ENCODE assay signal across 20 mouse cellular contexts in genomic region chr13:93866638-93867037, GRCm38 (mm10).
A peak's percentile ranks its signal among the peaks of the same experiment; 100 is the strongest.
DNase-seq lines count a peak whose midpoint lies in the region; ATAC-seq and TF ChIP-seq lines count a peak whose summit lies in the region.
"Had no signal": no experiment of that assay in that cellular context is flagged by ENCODE, and none has a peak within 500 bp of the region (broad histone marks: within the 10 kb centered on the region; RNA-seq: fewer than 3 reads in every experiment).

No protein-coding gene starts in this region.

- H3K9me3 ChIP-seq in heart, embryonic 15.5 days (replicated peaks): no peaks in the 10 kb centered on the region
- no peaks in the 10 kb centered on the region; the same call in 1 of the 2 replicates for H3K9me3 ChIP-seq in midbrain, embryonic 11.5 days (ENCODE audit: control insufficient read depth, low read length)
- no peaks in the 10 kb centered on the region; the same call in 1 of the 2 replicates for H3K9me3 ChIP-seq in midbrain, embryonic 16.5 days (replicated peaks; ENCODE audit: control insufficient read depth, low read length, poor library complexity, severe bottlenecking)
- peaks cover 8% of the 10 kb centered on the region for H3K9me3 ChIP-seq in midbrain, embryonic 14.5 days (ENCODE audit: control insufficient read depth, low read length)
- H3K9me3 ChIP-seq: embryonic facial prominence, embryonic 15.5 days; hindbrain, embryonic 13.5 days; limb, embryonic 15.5 days; midbrain, embryonic 10.5 days; neural tube, embryonic 12.5 days had no signal

- H3K4me2 ChIP-seq in heart, embryonic 15.5 days: no peak overlapping the region
- H3K4me2 ChIP-seq in midbrain, embryonic 11.5 days: no peak overlapping the region
- H3K4me2 ChIP-seq in midbrain, embryonic 16.5 days (ENCODE audit: low read length): no peak overlapping the region
- H3K4me2 ChIP-seq in midbrain, embryonic 14.5 days (ENCODE audit: low read length): no peak overlapping the region
- H3K4me2 ChIP-seq: embryonic facial prominence, embryonic 15.5 days; hindbrain, embryonic 13.5 days; limb, embryonic 15.5 days; neural tube, embryonic 12.5 days had no signal

- no peak for TF ChIP-seq CTCF in cerebellum, adult 2 months (IDR thresholded peaks at IDR 0.05; ENCODE audit: borderline replicate concordance, insufficient read depth, low read depth, low read length)

- H3K4me1 ChIP-seq in cerebellum, adult 2 months (ENCODE audit: control insufficient read depth, insufficient read depth, low read length): peaks cover 2% of the 10 kb centered on the region; the same call in 1 of the 2 replicates
- H3K4me1 ChIP-seq in heart, embryonic 15.5 days (replicated peaks): 0 out of 2 replicates have a peak, but pooled peaks cover 4% of the 10 kb centered on the region
- H3K4me1 ChIP-seq in midbrain, embryonic 11.5 days (ENCODE audit: control insufficient read depth, insufficient read depth, low read length): no peaks in the 10 kb centered on the region
- no peaks in the 10 kb centered on the region for H3K4me1 ChIP-seq in midbrain, embryonic 16.5 days (ENCODE audit: control insufficient read depth, insufficient read depth, low read length)
- H3K4me1 ChIP-seq in midbrain, embryonic 14.5 days (ENCODE audit: control insufficient read depth, insufficient read depth, low read length): no peaks in the 10 kb centered on the region
- H3K4me1 ChIP-seq: hindbrain, embryonic 13.5 days; neural tube, embryonic 12.5 days had no signal

- no peak for TF ChIP-seq POLR2A in cerebellum, adult 2 months (IDR thresholded peaks at IDR 0.05; ENCODE audit: borderline replicate concordance, insufficient read depth, low read length)

- ATAC-seq in heart, embryonic 15.5 days (replicated peaks; ENCODE audit: insufficient number of reproducible peaks, insufficient read depth, low FRiP score, low read depth): peak; percentile 79
- ATAC-seq in midbrain, embryonic 11.5 days (ENCODE audit: low FRiP score): no peak
- no peak for ATAC-seq in midbrain, embryonic 16.5 days
- no peak for ATAC-seq in midbrain, embryonic 14.5 days (ENCODE audit: low FRiP score, low TSS enrichment)

- DNase-seq in cerebellum, adult 2 months: peak; percentile 21 to 48
- no peak for DNase-seq in cerebellum, adult 8-10 months
- DNase-seq in heart, postnatal 25 days (ENCODE audit: low spot score): no peak
- peak; percentile 35 for DNase-seq in midbrain, embryonic 11.5 days (ENCODE audit: low spot score, missing footprints)
- peak; percentile 27 for DNase-seq in brain, adult 2 months (ENCODE audit: low read depth, low spot score)
- DNase-seq in midbrain, embryonic 14.5 days: no peak
- DNase-seq: B cell, adult 2 months; cerebellum, adult 11 months; cerebellum, postnatal 36 days; kidney, adult 9 months; kidney, postnatal 25 days; thymus, postnatal 36 days had no signal

- no peak overlapping the region for H3K4me3 ChIP-seq in cerebellum, adult 2 months (replicated peaks; ENCODE audit: insufficient read depth, low read depth, low read length)
- no peak overlapping the region for H3K4me3 ChIP-seq in heart, embryonic 15.5 days
- no peak overlapping the region for H3K4me3 ChIP-seq in midbrain, embryonic 11.5 days (ENCODE audit: low read depth, low read length)
- H3K4me3 ChIP-seq in midbrain, embryonic 16.5 days (ENCODE audit: low read depth, low read length): no peak overlapping the region
- H3K4me3 ChIP-seq in midbrain, embryonic 14.5 days (replicated peaks; ENCODE audit: low read depth, low read length): no peak overlapping the region
- H3K4me3 ChIP-seq: embryonic facial prominence, embryonic 15.5 days; hindbrain, embryonic 13.5 days; limb, embryonic 15.5 days; midbrain, embryonic 10.5 days; neural tube, embryonic 12.5 days had no signal

- intact Hi-C loops in heart, postnatal 25 days (cut with DNase I): no loop called here

- no peak overlapping the region for H3K9ac ChIP-seq in heart, embryonic 15.5 days
- H3K9ac ChIP-seq in midbrain, embryonic 11.5 days (ENCODE audit: low read length): no peak overlapping the region
- no peak overlapping the region for H3K9ac ChIP-seq in midbrain, embryonic 16.5 days (ENCODE audit: low read depth, low read length)
- no peak overlapping the region for H3K9ac ChIP-seq in midbrain, embryonic 14.5 days (replicated peaks; ENCODE audit: low read length)
- H3K9ac ChIP-seq: embryonic facial prominence, embryonic 15.5 days; hindbrain, embryonic 13.5 days; limb, embryonic 15.5 days; neural tube, embryonic 12.5 days had no signal

- H3K27ac ChIP-seq in cerebellum, adult 2 months (ENCODE audit: insufficient read depth, low read length): no peak overlapping the region
- no peak overlapping the region for H3K27ac ChIP-seq in heart, embryonic 15.5 days
- H3K27ac ChIP-seq in midbrain, embryonic 11.5 days (ENCODE audit: low read depth, low read length): no peak overlapping the region
- H3K27ac ChIP-seq in midbrain, embryonic 16.5 days (ENCODE audit: low read length): no peak overlapping the region
- H3K27ac ChIP-seq in midbrain, embryonic 14.5 days (replicated peaks; ENCODE audit: low read depth, low read length): no peak overlapping the region
- H3K27ac ChIP-seq: embryonic facial prominence, embryonic 15.5 days; hindbrain, embryonic 13.5 days; limb, embryonic 15.5 days; macrophage; midbrain, embryonic 10.5 days; neural tube, embryonic 12.5 days had no signal

- no peaks in the 10 kb centered on the region for H3K36me3 ChIP-seq in heart, embryonic 15.5 days
- H3K36me3 ChIP-seq in midbrain, embryonic 11.5 days (ENCODE audit: control insufficient read depth, insufficient read depth, low read length): no peaks in the 10 kb centered on the region
- H3K36me3 ChIP-seq in midbrain, embryonic 16.5 days (ENCODE audit: control insufficient read depth, insufficient read depth, low read length): no peaks in the 10 kb centered on the region
- no peaks in the 10 kb centered on the region for H3K36me3 ChIP-seq in midbrain, embryonic 14.5 days (ENCODE audit: control insufficient read depth, insufficient read depth, low read length)
- H3K36me3 ChIP-seq: embryonic facial prominence, embryonic 15.5 days; limb, embryonic 15.5 days; midbrain, embryonic 10.5 days; neural tube, embryonic 12.5 days had no signal

- WGBS in cerebellum, adult 2 months: 56% methylated on average over 5 of the region's 5 CpGs
- WGBS in heart, embryonic 15.5 days: 53% methylated on average over 5 of the region's 5 CpGs
- 77% methylated on average over 5 of the region's 5 CpGs for WGBS in midbrain, embryonic 11.5 days
- WGBS in midbrain, embryonic 16.5 days: 72% methylated on average over 5 of the region's 5 CpGs
- WGBS in midbrain, embryonic 14.5 days: 74% methylated on average over 5 of the region's 5 CpGs

- no peaks in the 10 kb centered on the region for H3K27me3 ChIP-seq in cerebellum, adult 2 months (ENCODE audit: control insufficient read depth, insufficient read depth, low read length)
- no peaks in the 10 kb centered on the region for H3K27me3 ChIP-seq in heart, embryonic 15.5 days
- H3K27me3 ChIP-seq in midbrain, embryonic 11.5 days (ENCODE audit: control insufficient read depth, insufficient read depth, low read length): no peaks in the 10 kb centered on the region
- H3K27me3 ChIP-seq in midbrain, embryonic 16.5 days (ENCODE audit: control insufficient read depth, insufficient read depth, low read depth, low read length): no peaks in the 10 kb centered on the region
- H3K27me3 ChIP-seq in midbrain, embryonic 14.5 days (ENCODE audit: control insufficient read depth, insufficient read depth, low read length): no peaks in the 10 kb centered on the region
- H3K27me3 ChIP-seq: embryonic facial prominence, embryonic 15.5 days; hindbrain, embryonic 13.5 days; limb, embryonic 15.5 days; neural tube, embryonic 12.5 days had no signal

Comparison
In these comparisons a context has a peak if more than half of its experiments do, and no peak if none do; other contexts are left out.
1. DNase-seq: peak in cerebellum, adult 2 months (2 of 2), midbrain, embryonic 11.5 days (single experiment) and brain, adult 2 months (single experiment); none in cerebellum, adult 8-10 months (single experiment), heart, postnatal 25 days (single experiment) and midbrain, embryonic 14.5 days (single experiment).